Mouse (Mus musculus): Measurements from ENCODE around the gene Slc4a7.

DNA sequence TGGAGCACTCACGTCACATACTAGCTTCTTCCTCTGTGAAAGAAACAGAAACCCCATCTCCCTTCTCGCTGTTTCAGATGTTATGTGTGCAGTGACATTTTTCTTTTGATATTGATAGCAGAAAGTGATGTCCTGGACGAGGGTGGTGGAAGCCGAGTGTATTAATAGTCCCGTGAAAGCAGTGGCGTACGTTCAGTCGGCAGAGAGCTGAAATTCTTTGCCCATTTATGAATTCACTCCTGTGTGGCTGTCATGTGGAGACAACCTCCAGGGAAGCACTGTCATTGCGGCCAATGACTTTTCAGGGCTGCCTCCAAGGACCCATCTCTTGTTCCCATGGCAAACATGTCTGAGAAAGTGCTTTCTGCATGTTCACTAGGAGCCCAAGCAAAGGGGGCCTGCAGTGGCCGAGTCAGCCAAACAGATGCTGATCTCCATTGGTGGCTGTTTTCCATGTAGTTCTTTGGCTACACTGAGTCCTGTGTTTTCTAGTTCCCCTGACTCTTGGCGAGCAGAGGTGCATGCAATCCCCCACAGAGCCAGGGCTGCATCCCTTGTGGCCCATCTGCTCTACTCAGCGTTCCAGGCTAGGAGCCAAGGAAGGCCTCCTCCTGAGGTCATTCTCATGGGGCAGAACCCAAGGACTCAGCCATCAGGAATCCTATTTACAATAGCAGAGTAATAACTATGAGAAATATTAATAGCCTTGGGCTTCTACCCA lies 130.6 kb downstream of the Slc4a7 start:
- TF ChIP-seq CTCF (IDR thresholded peaks at IDR 0.05) (no peak), POLR2A (IDR thresholded peaks at IDR 0.05; ENCODE audit: insufficient read depth, low read depth, low read length) (no peak)
